ENCODE assay signal across 8 mouse cellular contexts in the genomic region with DNA sequence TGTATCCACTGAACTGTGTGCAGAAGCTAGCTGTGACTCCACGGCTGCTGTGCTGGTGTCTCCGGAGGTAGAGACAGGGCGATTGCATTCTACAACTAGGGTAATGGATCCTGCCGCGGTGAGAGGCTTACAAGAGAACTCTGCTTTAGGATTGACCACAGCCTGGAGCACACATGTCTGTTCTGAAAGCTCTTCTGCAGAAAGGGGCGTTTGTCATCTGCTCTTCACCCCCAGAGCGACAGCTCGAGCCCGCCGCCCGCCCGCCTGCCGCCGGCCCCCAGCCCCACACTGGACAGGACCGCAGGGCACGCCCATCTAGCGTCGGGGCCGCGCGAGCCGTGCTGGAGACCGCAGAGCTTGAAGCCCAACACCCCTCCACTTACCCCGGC. TPM values are rescaled to one million over a fixed set of nuclear protein-coding genes. Genes with fewer than 3 reads are reported as not detected.
DNase-seq lines count a peak whose midpoint lies in the region; ATAC-seq and TF ChIP-seq lines count a peak whose summit lies in the region.

No protein-coding gene starts in this region.

- peak overlapping the region; percentile 71 for H3K4me2 ChIP-seq in heart, embryonic 12.5 days
- peak overlapping the region; percentile 72 for H3K4me2 ChIP-seq in forebrain, postnatal 0 days (ENCODE audit: low read depth)

- no peak for TF ChIP-seq CTCF in forebrain, postnatal 0 days (IDR thresholded peaks at IDR 0.05; ENCODE audit: low read depth)

- no peaks in the 10 kb centered on the region for H3K27me3 ChIP-seq in heart, embryonic 12.5 days (replicated peaks)
- no peaks in the 10 kb centered on the region for H3K27me3 ChIP-seq in forebrain, postnatal 0 days (ENCODE audit: insufficient read depth, low read length)

- no peak for DNase-seq in heart, adult 9 months (ENCODE audit: low spot score in 2 of 2)
- peak; percentile 25 for DNase-seq in ES-CJ7 (ENCODE audit: low read depth, low spot score)
- peak; percentile 69 for DNase-seq in forebrain, postnatal 0 days
- DNase-seq in thymus, adult 18-20 months: no peak
- no peak for DNase-seq in gastrocnemius, postnatal 25 days
- DNase-seq in gastrocnemius, postnatal 10 days: no peak

- H3K79me2 ChIP-seq in macrophage (ENCODE audit: inconsistent target): peaks cover 50% of the 10 kb centered on the region

- H3K9ac ChIP-seq in heart, embryonic 12.5 days: peak overlapping the region; percentile 76
- peak overlapping the region; percentile 72 for H3K9ac ChIP-seq in forebrain, postnatal 0 days

- no peaks in the 10 kb centered on the region for H3K36me3 ChIP-seq in heart, embryonic 12.5 days
- no peaks in the 10 kb centered on the region for H3K36me3 ChIP-seq in forebrain, postnatal 0 days (ENCODE audit: insufficient read depth)
- no peaks in the 10 kb centered on the region for H3K36me3 ChIP-seq in macrophage (ENCODE audit: inconsistent target)

- H3K9me3 ChIP-seq in heart, embryonic 12.5 days (replicated peaks): no peaks in the 10 kb centered on the region
- no peaks in the 10 kb centered on the region for H3K9me3 ChIP-seq in forebrain, postnatal 0 days (ENCODE audit: low read length)

- ATAC-seq in heart, embryonic 12.5 days (ENCODE audit: insufficient number of reproducible peaks, low FRiP score): peak; percentile 70
- ATAC-seq in forebrain, postnatal 0 days: peak; percentile 38

- WGBS in heart, embryonic 12.5 days: 0% methylated on average over 24 of the region's 24 CpGs
- under 1% methylated on average over 24 of the region's 24 CpGs for WGBS in forebrain, postnatal 0 days
- WGBS in macrophage (ENCODE audit: missing documents): under 1% methylated on average over 24 of the region's 24 CpGs

- peak overlapping the region; percentile 92 for H3K27ac ChIP-seq in heart, embryonic 12.5 days (ENCODE audit: poor library complexity, severe bottlenecking)
- peak overlapping the region; percentile 94 for H3K27ac ChIP-seq in forebrain, postnatal 0 days (ENCODE audit: low read depth, low read length)
- H3K27ac ChIP-seq in macrophage: peak overlapping the region; percentile 90

- peak overlapping the region; percentile 73 for H3K4me3 ChIP-seq in heart, embryonic 12.5 days
- peak overlapping the region; percentile 65 for H3K4me3 ChIP-seq in forebrain, postnatal 0 days (ENCODE audit: low read depth, low read length)
- peak overlapping the region; percentile 93 for H3K4me3 ChIP-seq in macrophage (ENCODE audit: inconsistent target)

- peaks cover 37% of the 10 kb centered on the region for H3K4me1 ChIP-seq in heart, embryonic 12.5 days (replicated peaks)
- peaks cover 15% of the 10 kb centered on the region for H3K4me1 ChIP-seq in forebrain, postnatal 0 days (ENCODE audit: insufficient read depth)

RNA-seq across cellular contexts. Expression of a gene that starts 0.7 kb away (rescaled TPM):
- 45.8 and 48.9 TPM in 2 replicates for polyA plus RNA-seq in heart, embryonic 12.5 days (2016; fragmentation: Nextera tagmentation; extraction: Ambion mirVana)
- 72.2 and 82.0 TPM in 2 replicates for total RNA-seq in forebrain, postnatal 0 days (2014; rRNA removed)
- polyA plus RNA-seq in forebrain, postnatal 0 days (2015; fragmentation: Nextera tagmentation; extraction: Ambion mirVana): 48.2 and 55.0 TPM in 2 replicates
- 100 to 1,000 TPM in 6 of 26 experiments, 10 to 100 TPM in 20; 21.2 to 142 (median 55.7) TPM for total RNA-seq in macrophage (2018; cell fraction: chromatin; rRNA removed)
- 10 to 100 TPM; 36.1 to 82.0 (median 68.2) TPM for total RNA-seq in macrophage (2018; cell fraction: cytosol; rRNA removed)
- 100 to 1,000 TPM in 1 of 26 experiments, 10 to 100 TPM in 25; 20.1 to 108 (median 38.4) TPM for total RNA-seq in macrophage (2018; cell fraction: nucleus; rRNA removed)
- 45.9 to 89.1 TPM (median 67.2 TPM) in 3 replicates for polyA plus RNA-seq in macrophage (2018)
- 10 to 100 TPM in 1 of 2 experiments, 1 to 10 TPM in 1; 9.4 to 10.3 TPM for total RNA-seq in gastrocnemius, postnatal 25 days (2021)
- total RNA-seq in gastrocnemius, postnatal 10 days (2021): 10 to 100 TPM; 21.0 to 25.2 TPM

RNA-seq across cellular contexts. Expression of a gene that starts 43.9 kb away (rescaled TPM):
- 7.3 and 7.9 TPM in 2 replicates for polyA plus RNA-seq in heart, embryonic 12.5 days (2016; fragmentation: Nextera tagmentation; extraction: Ambion mirVana)
- 68.8 and 101 TPM in 2 replicates for total RNA-seq in forebrain, postnatal 0 days (2014; rRNA removed)
- polyA plus RNA-seq in forebrain, postnatal 0 days (2015; fragmentation: Nextera tagmentation; extraction: Ambion mirVana): 10.5 and 13.5 TPM in 2 replicates
- 100 to 1,000 TPM in 3 of 26 experiments, 10 to 100 TPM in 23; 54.2 to 149 (median 85.4) TPM for total RNA-seq in macrophage (2018; cell fraction: chromatin; rRNA removed)
- 10 to 100 TPM; 40.1 to 59.8 (median 43.8) TPM for total RNA-seq in macrophage (2018; cell fraction: cytosol; rRNA removed)
- total RNA-seq in macrophage (2018; cell fraction: nucleus; rRNA removed): 10 to 100 TPM; 54.6 to 87.2 (median 64.8) TPM
- 22.5 to 30.9 TPM (median 25.6 TPM) in 3 replicates for polyA plus RNA-seq in macrophage (2018)
- 10 to 100 TPM; 71.9 to 72.3 TPM for total RNA-seq in gastrocnemius, postnatal 25 days (2021)
- 10 to 100 TPM; 83.9 to 93.5 TPM for total RNA-seq in gastrocnemius, postnatal 10 days (2021)

Comparison
In these comparisons a context has a peak if more than half of its experiments do, and no peak if none do; other contexts are left out.
1. DNase-seq: peak in ES-CJ7 (single experiment) and forebrain, postnatal 0 days (single experiment); none in heart, adult 9 months (0 of 2), thymus, adult 18-20 months (0 of 2), gastrocnemius, postnatal 25 days (single experiment) and gastrocnemius, postnatal 10 days (single experiment).
2. Peak in every context shown above with its lines, with median percentiles within 50 percentile points of each other: H3K27ac ChIP-seq and H3K4me3 ChIP-seq.